Mouse (Mus musculus): ENCODE data around the gene Paxip1.

Gene Paxip1

DNA sequence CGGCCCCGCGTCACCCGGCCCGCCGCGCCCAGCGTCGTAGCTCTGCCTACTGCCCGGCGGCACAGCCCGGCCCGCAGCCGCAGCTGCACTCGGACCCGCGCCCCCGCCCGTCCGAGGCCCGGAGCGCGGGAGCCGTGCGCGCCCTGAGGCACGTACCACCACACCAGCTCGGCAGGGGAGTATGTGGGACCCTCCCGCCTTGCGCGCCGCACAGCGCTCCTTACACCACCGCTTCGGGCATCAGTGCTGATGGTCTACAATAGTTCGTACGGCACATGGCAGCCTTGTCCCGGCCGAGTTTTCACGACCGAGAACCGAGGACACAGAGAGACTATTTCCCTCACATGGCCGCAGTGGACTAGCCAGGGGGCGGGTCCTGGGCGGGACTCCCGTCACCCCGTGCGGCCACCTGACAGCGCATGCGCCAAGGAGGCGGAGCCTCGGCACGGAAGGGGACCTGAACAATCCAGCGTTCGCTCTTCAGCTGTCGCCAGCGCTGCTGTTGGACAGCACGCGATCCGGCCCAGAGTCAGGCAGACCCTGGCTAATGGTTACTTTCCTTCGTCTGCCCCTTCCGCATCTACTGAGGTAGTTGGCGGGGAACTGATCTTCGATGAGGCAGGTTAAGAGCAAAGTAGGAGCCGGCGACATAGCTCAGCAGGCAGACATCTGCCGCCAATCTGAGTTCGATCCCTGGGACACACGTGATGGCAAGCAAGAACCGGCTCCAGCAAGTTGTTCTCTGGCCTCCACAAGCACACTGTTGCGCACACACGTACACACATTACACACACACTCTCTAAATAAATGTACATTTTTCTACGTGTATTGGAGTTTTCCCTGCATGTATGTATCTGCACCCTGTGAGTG lies at the start of gene Paxip1:
Paxip1 (minus strand) TSS at position 389 of the 870 bp plus-strand sequence.
- DNase-seq (ENCODE audit: extremely low read depth, insufficient read length, low spot score) = peak; percentile 92

GRCm38 (mm10) chr5:27838061-27838460 lies 46.6 kb upstream of the Paxip1 start:
- DNase-seq (ENCODE audit: extremely low read depth, insufficient read length, low spot score) = no peak

DNA sequence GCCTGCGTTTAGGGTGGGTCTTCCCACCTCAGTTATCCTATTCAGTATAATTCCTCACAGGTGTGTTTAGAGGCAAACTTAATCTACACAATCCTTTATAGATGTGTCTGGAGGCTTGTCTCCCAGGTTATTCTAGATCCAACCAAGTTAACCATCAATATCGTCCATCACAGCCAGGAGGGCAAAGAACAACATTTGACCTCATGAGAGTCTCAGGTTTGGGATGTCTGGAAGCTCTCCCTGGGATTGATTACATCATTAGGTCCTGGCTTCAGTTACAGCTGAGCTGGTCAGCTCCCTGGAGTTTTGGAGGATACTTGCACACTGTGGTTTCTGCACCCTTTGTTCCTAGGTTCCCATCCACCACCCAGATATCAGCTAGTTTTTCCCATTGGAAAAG lies 43.6 kb upstream of the Paxip1 start:
- no peak for DNase-seq (ENCODE audit: extremely low read depth, insufficient read length, low spot score)

GRCm38 (mm10) chr5:27827971-27828370 lies 36.5 kb upstream of the Paxip1 start:
- DNase-seq (ENCODE audit: extremely low read depth, insufficient read length, low spot score) = no peak

GRCm38 (mm10) chr5:27821161-27821560 lies 29.7 kb upstream of the Paxip1 start:
- DNase-seq (ENCODE audit: extremely low read depth, insufficient read length, low spot score) = no peak

GRCm38 (mm10) chr5:27818840-27819672 lies 27.6 kb upstream of the Paxip1 start:
- no peak for DNase-seq (ENCODE audit: extremely low read depth, insufficient read length, low spot score)

DNA sequence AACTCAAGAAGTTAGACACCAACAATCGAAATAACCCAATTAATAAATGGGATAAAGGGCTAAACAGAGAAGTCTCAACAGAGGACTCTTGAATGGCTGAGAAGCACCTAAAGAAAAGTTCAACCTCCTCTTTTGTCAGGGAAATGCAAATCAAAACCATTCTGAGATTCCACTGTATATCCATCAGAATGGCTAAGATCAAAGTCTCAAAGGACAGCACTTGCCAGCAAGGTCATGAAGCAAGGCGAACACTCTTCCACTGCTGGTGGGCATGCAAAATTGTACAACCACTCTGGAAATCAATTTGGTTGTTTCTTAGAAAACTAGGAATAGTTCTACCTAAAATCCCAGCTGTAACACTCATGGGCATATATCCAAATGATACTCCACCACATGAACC lies 22.8 kb upstream of the Paxip1 start:
- DNase-seq (ENCODE audit: extremely low read depth, insufficient read length, low spot score) = no peak

- no peak for DNase-seq (ENCODE audit: extremely low read depth, insufficient read length, low spot score)
These were observed 2.4 kb upstream of the Paxip1 start for GRCm38 (mm10) chr5:27793923-27794322.

GRCm38 (mm10) chr5:27792531-27793205 lies 1.2 kb upstream of the Paxip1 start:
- DNase-seq (ENCODE audit: extremely low read depth, insufficient read length, low spot score) = no peak

DNA sequence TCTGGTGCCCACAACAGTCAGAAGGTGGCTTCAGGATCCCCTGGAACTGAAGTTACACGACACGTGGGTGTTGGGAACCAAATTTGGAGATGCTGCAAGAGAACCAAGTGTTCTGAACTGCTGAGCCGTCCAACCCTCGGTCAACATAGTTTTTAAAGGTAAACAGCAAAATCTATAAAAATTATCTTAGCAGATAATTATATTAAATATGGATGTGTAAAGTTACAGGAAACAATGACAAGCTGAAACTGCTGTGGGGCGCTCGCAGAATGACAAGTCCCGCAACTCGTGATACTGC lies 631 bp upstream of the Paxip1 start:
- DNase-seq (ENCODE audit: extremely low read depth, insufficient read length, low spot score) = no peak

- peak; percentile 56 for DNase-seq (ENCODE audit: extremely low read depth, insufficient read length, low spot score)
These were observed 592 bp downstream of the Paxip1 start for GRCm38 (mm10) chr5:27790910-27791288.

GRCm38 (mm10) chr5:27790086-27790909 lies 1.2 kb downstream of the Paxip1 start:
- no peak for DNase-seq (ENCODE audit: extremely low read depth, insufficient read length, low spot score)

GRCm38 (mm10) chr5:27789586-27789985 lies 1.9 kb downstream of the Paxip1 start:
- no peak for DNase-seq (ENCODE audit: extremely low read depth, insufficient read length, low spot score)

DNA sequence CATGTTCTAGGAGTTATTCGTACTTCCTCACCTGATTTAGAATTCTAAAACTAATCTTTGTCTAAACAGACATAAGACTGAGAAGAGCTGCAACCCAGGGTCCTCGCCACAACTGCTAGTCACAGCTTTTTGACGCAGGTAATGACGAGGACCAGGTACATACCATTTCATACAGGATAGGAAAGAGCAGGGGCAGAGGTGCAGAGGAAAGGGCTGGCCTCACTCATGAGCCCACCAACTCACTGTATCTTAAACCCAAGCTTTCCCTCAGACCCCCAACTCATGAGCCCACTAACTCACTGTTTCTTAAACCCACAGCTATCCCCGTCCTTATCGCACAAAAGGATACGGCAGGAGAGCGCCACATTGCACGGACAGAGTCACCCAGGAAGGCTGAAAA lies 8.1 kb downstream of the Paxip1 start:
- DNase-seq (ENCODE audit: extremely low read depth, insufficient read length, low spot score) = no peak

- DNase-seq (ENCODE audit: extremely low read depth, insufficient read length, low spot score) = no peak
These were observed 23.5 kb downstream of the Paxip1 start for GRCm38 (mm10) chr5:27767948-27768347.

- no peak for DNase-seq (ENCODE audit: extremely low read depth, insufficient read length, low spot score)
These were observed 25.7 kb downstream of the Paxip1 start for GRCm38 (mm10) chr5:27765780-27766179.

DNA sequence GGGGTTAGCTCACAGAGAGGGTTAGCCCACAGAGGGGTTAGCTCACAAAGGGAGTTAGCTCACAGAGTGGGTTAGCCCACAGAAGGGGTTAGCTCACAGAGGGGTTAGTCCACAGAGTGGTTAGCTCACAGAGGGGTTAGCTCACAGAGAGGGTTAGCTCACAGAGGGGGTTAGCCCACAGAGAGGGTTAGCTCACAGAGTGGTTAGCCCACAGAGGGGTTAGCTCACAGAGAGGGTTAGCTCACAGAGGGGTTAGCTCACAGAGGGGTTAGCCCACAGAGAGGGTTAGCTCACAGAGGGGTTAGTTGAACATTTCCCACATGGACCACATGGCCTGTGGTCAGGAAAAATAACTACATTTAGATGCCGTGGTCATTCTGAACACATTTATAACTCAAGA lies 46.5 kb downstream of the Paxip1 start:
- DNase-seq (ENCODE audit: extremely low read depth, insufficient read length, low spot score) = no peak

- no peak for DNase-seq (ENCODE audit: extremely low read depth, insufficient read length, low spot score)
These were observed 52.3 kb downstream of the Paxip1 start for GRCm38 (mm10) chr5:27739216-27739615.

- DNase-seq (ENCODE audit: extremely low read depth, insufficient read length, low spot score) = no peak
These were observed 54.3 kb downstream of the Paxip1 start for GRCm38 (mm10) chr5:27737168-27737567.

- no peak for DNase-seq (ENCODE audit: extremely low read depth, insufficient read length, low spot score)
These were observed 59.1 kb downstream of the Paxip1 start for GRCm38 (mm10) chr5:27732288-27732868.
